Mouse (Mus musculus) effector memory CD4-positive, alpha-beta T cell, adult 7 months (primary cell): Measurements from ENCODE around the gene Rps6ka4. TPM values are rescaled to one million over a fixed set of nuclear protein-coding genes. Genes with fewer than 3 reads are reported as not detected.

Source experiments
- polyA plus RNA-seq: library from polyadenylated mRNA; unstranded; fragments of 100-300 nt; shearing (Covaris generic); gene quantifications from one replicate; pipeline ENCODE4 v1.2.1, GENCODE M21; 2017

The Rps6ka4 gene
- polyA plus RNA-seq: 34.8 TPM

GRCm38 (mm10) chr19:6840475-6841291 is at the start of gene Rps6ka4:
Rps6ka4 (minus strand) TSS chr19:6840636.

GRCm38 (mm10) chr19:6858031-6858430 is 17.6 kb upstream of the Rps6ka4 start, which contains the start of gene Ccdc88b:
Ccdc88b (minus strand) TSS chr19:6858211.

Other genes with a start within 250 kb of the Rps6ka4 start
- gene Ccdc88b, start 17.6 kb upstream of the Rps6ka4 start, polyA plus RNA-seq: 52.3 TPM
- gene Trmt112, start 69.1 kb upstream of the Rps6ka4 start, polyA plus RNA-seq: 128 TPM
- 157 TPM for gene Prdx5, start 69.5 kb upstream of the Rps6ka4 start, polyA plus RNA-seq
- gene Esrra, start 81.2 kb upstream of the Rps6ka4 start, polyA plus RNA-seq: 17.7 TPM
- gene Catsperz, start 84.7 kb upstream of the Rps6ka4 start, polyA plus RNA-seq: not detected
- gene Kcnk4, start 93.9 kb upstream of the Rps6ka4 start, polyA plus RNA-seq: 1.1 TPM
- gene Bad, start 101.2 kb upstream of the Rps6ka4 start, polyA plus RNA-seq: 10.4 TPM
- 8.6 TPM for gene Gpr137, start 101.8 kb upstream of the Rps6ka4 start, polyA plus RNA-seq
- 89.2 TPM for gene Ppp1r14b, start 134.3 kb upstream of the Rps6ka4 start, polyA plus RNA-seq
- gene Plcb3, start 135.8 kb upstream of the Rps6ka4 start, polyA plus RNA-seq: 10.4 TPM
- gene Fkbp2, start 139.9 kb upstream of the Rps6ka4 start, polyA plus RNA-seq: 18.3 TPM
- gene Vegfb, start 147.0 kb upstream of the Rps6ka4 start, polyA plus RNA-seq: 7.6 TPM
- gene Dnajc4, start 151.9 kb upstream of the Rps6ka4 start, polyA plus RNA-seq: 46.4 TPM
- gene Nudt22, start 155.5 kb upstream of the Rps6ka4 start, polyA plus RNA-seq: 13.0 TPM
- gene Trpt1, start 155.5 kb upstream of the Rps6ka4 start, polyA plus RNA-seq: 6.6 TPM
- 194 TPM for gene Fermt3, start 178.8 kb upstream of the Rps6ka4 start, polyA plus RNA-seq
- 217 TPM for gene Stip1, start 199.3 kb upstream of the Rps6ka4 start, polyA plus RNA-seq
- 16.7 TPM for gene Macrod1, start 216.2 kb upstream of the Rps6ka4 start, polyA plus RNA-seq